Mouse (Mus musculus) forebrain, embryonic 16.5 days (tissue): Measurements from ENCODE around the gene Gm14744. TPM values are rescaled to one million over a fixed set of nuclear protein-coding genes. Genes with fewer than 3 reads are reported as not detected.
"Not testable (repeated sequence)": the region's sequence is repeated elsewhere in the genome, so short reads cannot be mapped to it uniquely, and the experiment has no call there.

Source experiments
- ATAC-seq: fragments of 200-750 bp; cut with Nextera tagmentation; 2 replicates; pipeline ENCODE4 v1.8.0; 2017; ENCODE audit warnings: mild to moderate bottlenecking, moderate library complexity
- H3K27ac ChIP-seq: fragments of 300-500 bp; sonication (generic); 2 replicates; pipeline ENCODE4 v1.5.1; 2014; ENCODE audit warnings: low read length, control low read depth
- H3K27me3 ChIP-seq: fragments of 300-500 bp; sonication (generic); replicated peaks from 2 replicates; pipeline ENCODE4 v1.6.1; 2014; ENCODE audit warnings: low read length; ENCODE audit not compliant: control insufficient read depth, insufficient read depth
- H3K36me3 ChIP-seq: fragments of 300-500 bp; sonication (generic); 2 replicates; pipeline ENCODE4 v1.6.1; 2014; ENCODE audit not compliant: control insufficient read depth, insufficient read depth
- H3K4me1 ChIP-seq: fragments of 300-500 bp; sonication (generic); replicated peaks from 2 replicates; pipeline ENCODE4 v1.6.1; 2014; ENCODE audit warnings: low read length; ENCODE audit not compliant: control insufficient read depth, insufficient read depth
- H3K4me2 ChIP-seq: fragments of 300-500 bp; sonication (generic); 2 replicates; pipeline ENCODE4 v1.6.1; 2014; ENCODE audit warnings: mild to moderate bottlenecking, low read length, control low read depth
- H3K4me3 ChIP-seq: fragments of 300-500 bp; sonication (generic); replicated peaks from 2 replicates; pipeline ENCODE4 v1.5.1; 2014; ENCODE audit warnings: mild to moderate bottlenecking, low read length, control low read depth
- H3K9ac ChIP-seq: fragments of 300-500 bp; sonication (generic); replicated peaks from 2 replicates; pipeline ENCODE4 v1.6.1; 2014; ENCODE audit warnings: low read depth, low read length, control low read depth
- H3K9me3 ChIP-seq: fragments of 300-500 bp; sonication (generic); 2 replicates; pipeline ENCODE4 v1.6.1; 2016; ENCODE audit warnings: low read length; ENCODE audit not compliant: control insufficient read depth
- WGBS: fragments of 180-500 bp; shearing (Covaris S2); extraction: QIAGEN DNeasy Blood & Tissue Kit; methylation state at CpG from one replicate; pipeline ENCODE4 v1.1.7; 2014; 5-methylcytosine and 5-hydroxymethylcytosine counted together
- polyA plus RNA-seq: library from polyadenylated mRNA; unstranded; fragments of >200 nt; fragmentation: Nextera tagmentation; extraction: Ambion mirVana; gene quantifications from 2 replicates; pipeline ENCODE4 v1.2.1, GENCODE M21; 2015

Gene Gm14744
- polyA plus RNA-seq, result not detected in 2 replicates

DNA sequence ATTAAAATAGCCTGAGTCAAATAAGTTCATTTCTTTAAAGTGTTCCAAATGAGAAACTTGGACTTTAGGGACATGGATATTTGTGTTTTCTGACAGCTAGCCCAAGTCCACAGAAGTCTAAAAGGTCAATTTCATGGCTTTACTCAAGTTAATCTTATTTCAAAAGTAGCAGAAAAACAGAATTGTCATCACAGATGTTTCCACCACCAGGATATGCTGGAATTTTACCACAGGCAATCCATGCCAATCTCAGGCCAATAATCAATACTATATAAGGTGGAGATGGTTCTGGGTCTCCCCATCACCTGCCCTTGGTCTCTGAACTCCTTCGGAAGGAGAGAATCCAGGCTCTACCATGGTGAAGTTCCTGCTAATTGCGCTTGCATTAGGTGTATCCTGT, at the start of gene Gm14744:
Gene Gm14744 (plus strand): TSS at position 301 of the 400 bp plus-strand sequence.
- not testable (repeated sequence) for H3K4me2 ChIP-seq, H3K4me3 ChIP-seq, ATAC-seq, H3K27ac ChIP-seq, H3K9ac ChIP-seq, H3K9me3 ChIP-seq, H3K4me1 ChIP-seq, H3K36me3 ChIP-seq, H3K27me3 ChIP-seq
- WGBS, result 98% methylated on average over 2 of the region's 2 CpGs

DNA sequence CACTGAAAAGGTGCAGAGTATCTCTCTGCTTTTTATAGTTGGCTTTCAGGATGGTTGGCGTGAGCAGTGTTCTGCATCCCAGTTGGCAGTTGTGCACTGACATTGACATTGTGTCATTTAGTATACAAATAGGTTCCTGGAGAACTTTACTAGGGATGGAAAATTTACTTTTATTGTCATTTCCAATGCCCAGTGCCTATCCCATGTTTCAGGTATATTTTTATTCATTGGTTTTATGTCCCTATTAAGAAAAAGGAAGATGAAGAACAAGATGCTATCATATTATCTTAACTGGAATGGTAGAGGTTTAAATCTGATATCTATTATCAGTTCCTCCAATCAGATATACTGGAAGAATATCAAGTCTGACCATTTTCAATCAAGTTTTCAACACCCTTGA, 11.0 kb upstream of the Gm14744 start, which contains the start of gene Pbsn:
Gene Pbsn (minus strand): TSS at position 101 of the 400 bp plus-strand sequence.
- no peaks in the 10 kb centered on the region for H3K4me1 ChIP-seq
- no peaks in the 10 kb centered on the region for H3K27me3 ChIP-seq
- WGBS, result 70% methylated on average over 1 of the region's 1 CpGs
- no peak for ATAC-seq
- no peak within 1 kb of the TSS for H3K9ac ChIP-seq
- H3K4me3 ChIP-seq, result no peak within 1 kb of the TSS
- H3K4me2 ChIP-seq, result no peak within 1 kb of the TSS
- H3K27ac ChIP-seq, result no peak within 1 kb of the TSS
- H3K36me3 ChIP-seq, result no peaks in the 10 kb centered on the region
- H3K9me3 ChIP-seq, result no peaks in the 10 kb centered on the region

DNA sequence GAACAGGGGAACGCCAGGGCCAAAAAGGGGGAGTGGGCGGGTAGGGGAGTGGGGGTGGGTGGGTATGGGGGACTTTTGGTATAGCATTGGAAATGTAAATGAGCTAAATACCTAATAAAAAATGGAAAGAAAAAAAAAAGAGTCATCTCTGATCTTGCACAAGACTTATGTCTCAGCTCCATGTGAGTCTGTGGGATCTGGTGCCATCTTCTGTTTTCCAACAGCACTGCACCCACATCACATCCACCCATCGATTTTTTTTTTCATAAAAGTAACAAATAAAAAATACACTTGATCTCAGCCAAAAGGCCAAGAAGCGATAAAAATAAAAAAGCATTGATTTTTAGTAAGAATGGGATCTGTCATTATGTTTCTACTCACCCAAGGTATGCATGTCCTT, 15.5 kb downstream of the Gm14744 start:
- WGBS, result 50% methylated on average over 2 of the region's 4 CpGs
- not testable (repeated sequence) for ATAC-seq, H3K4me2 ChIP-seq, H3K27ac ChIP-seq, H3K4me3 ChIP-seq, H3K36me3 ChIP-seq, H3K9me3 ChIP-seq, H3K9ac ChIP-seq, H3K4me1 ChIP-seq, H3K27me3 ChIP-seq

Other genes starting within 250 kb of the Gm14744 start
- gene Prkx, start 68.5 kb upstream of the Gm14744 start, polyA plus RNA-seq, result 35.7 and 42.0 TPM in 2 replicates
- gene Pbsn, start 11.1 kb upstream of the Gm14744 start, polyA plus RNA-seq, result not detected in 2 replicates
- gene 5430402E10Rik, start 60.3 kb downstream of the Gm14744 start, polyA plus RNA-seq, result not detected in 2 replicates
- not detected in 2 replicates for gene Obp1a, start 226.6 kb downstream of the Gm14744 start, polyA plus RNA-seq